In genomic region chr11:35951058-35951726, GRCm38 (mm10) we compare ENCODE assay signal across 15 mouse cellular contexts. TPM values are rescaled to one million over a fixed set of nuclear protein-coding genes. Genes with fewer than 3 reads are reported as not detected.
DNase-seq lines count a peak whose midpoint lies in the region; ATAC-seq and TF ChIP-seq lines count a peak whose summit lies in the region.
"Had no signal": no experiment of that assay in that cellular context is flagged by ENCODE, and none has a peak within 500 bp of the region (broad histone marks: within the 10 kb centered on the region; RNA-seq: fewer than 3 reads in every experiment).

No protein-coding gene starts in this region.

- no peak overlapping the region for H3K4me2 ChIP-seq in forebrain, embryonic 12.5 days
- H3K4me2 ChIP-seq in forebrain, postnatal 0 days (ENCODE audit: low read depth), result no peak overlapping the region
- H3K4me2 ChIP-seq in lung, embryonic 15.5 days, result no peak overlapping the region
- H3K4me2 ChIP-seq: forebrain, embryonic 15.5 days; heart, embryonic 13.5 days had no signal

- H3K9me3 ChIP-seq in forebrain, embryonic 12.5 days, result no peaks in the 10 kb centered on the region
- H3K9me3 ChIP-seq in forebrain, postnatal 0 days (ENCODE audit: low read length), result no peaks in the 10 kb centered on the region
- no peaks in the 10 kb centered on the region for H3K9me3 ChIP-seq in lung, embryonic 15.5 days
- H3K9me3 ChIP-seq: forebrain, embryonic 15.5 days; heart, embryonic 13.5 days had no signal

- no peak overlapping the region; the same call in 1 of the 2 replicates for H3K9ac ChIP-seq in forebrain, embryonic 12.5 days
- no peak overlapping the region for H3K9ac ChIP-seq in forebrain, postnatal 0 days
- no peak overlapping the region for H3K9ac ChIP-seq in lung, embryonic 15.5 days
- H3K9ac ChIP-seq: forebrain, embryonic 15.5 days; heart, embryonic 13.5 days had no signal

- TF ChIP-seq CTCF in forebrain, postnatal 0 days (IDR thresholded peaks at IDR 0.05; ENCODE audit: low read depth), result no peak
- TF ChIP-seq CTCF in small intestine, adult 2 months (IDR thresholded peaks at IDR 0.05; ENCODE audit: extremely low read depth, insufficient read length, insufficient replicate concordance, low read depth, low read length), result no peak

- ATAC-seq in forebrain, embryonic 12.5 days (ENCODE audit: low FRiP score), result no peak
- ATAC-seq in forebrain, postnatal 0 days, result no peak
- no peak for ATAC-seq in lung, embryonic 15.5 days (ENCODE audit: borderline replicate concordance, extremely low read depth, low FRiP score, low TSS enrichment)
- ATAC-seq: forebrain, embryonic 15.5 days had no signal

- 82% methylated on average over 15 of the region's 15 CpGs for WGBS in forebrain, embryonic 12.5 days
- WGBS in forebrain, postnatal 0 days, result 84% methylated on average over 15 of the region's 15 CpGs
- WGBS in lung, embryonic 15.5 days, result 51% methylated on average over 15 of the region's 15 CpGs
- 26% methylated on average over 15 of the region's 15 CpGs for WGBS in small intestine, adult 2 months

- H3K4me3 ChIP-seq in forebrain, embryonic 12.5 days (replicated peaks), result no peak overlapping the region
- no peak overlapping the region for H3K4me3 ChIP-seq in forebrain, postnatal 0 days (ENCODE audit: low read depth, low read length)
- no peak overlapping the region for H3K4me3 ChIP-seq in lung, embryonic 15.5 days
- H3K4me3 ChIP-seq in small intestine, adult 2 months (ENCODE audit: low read depth, low read length), result no peak overlapping the region
- H3K4me3 ChIP-seq: forebrain, embryonic 15.5 days; heart, embryonic 13.5 days had no signal

- TF ChIP-seq POLR2A in small intestine, adult 2 months (IDR thresholded peaks at IDR 0.05; ENCODE audit: low read depth, low read length), result no peak

- no peak for DNase-seq in forebrain, postnatal 0 days
- no peak for DNase-seq in lung, postnatal 10 days
- peak; percentile 39 to 51 for DNase-seq in kidney, postnatal 36 days
- DNase-seq in gastrocnemius, postnatal 4 days (ENCODE audit: low spot score in 2 of 2), result no peak
- DNase-seq in frontal cortex, postnatal 10 days (ENCODE audit: low spot score in 2 of 2), result no peak
- DNase-seq: cerebellum, adult 11 months; gastrocnemius, postnatal 14 days; midbrain, embryonic 14.5 days; right cerebral cortex, postnatal 4 days had no signal

- H3K27me3 ChIP-seq in forebrain, embryonic 12.5 days, result no peaks in the 10 kb centered on the region
- H3K27me3 ChIP-seq in forebrain, postnatal 0 days (ENCODE audit: insufficient read depth, low read length), result no peaks in the 10 kb centered on the region
- no peaks in the 10 kb centered on the region for H3K27me3 ChIP-seq in lung, embryonic 15.5 days
- no peaks in the 10 kb centered on the region for H3K27me3 ChIP-seq in small intestine, adult 2 months (ENCODE audit: control insufficient read depth, insufficient read depth, low read length)
- H3K27me3 ChIP-seq: forebrain, embryonic 15.5 days; heart, embryonic 13.5 days had no signal

- H3K4me1 ChIP-seq in forebrain, embryonic 12.5 days, result peaks cover 20% of the 10 kb centered on the region
- no peaks in the 10 kb centered on the region for H3K4me1 ChIP-seq in forebrain, postnatal 0 days (ENCODE audit: insufficient read depth)
- H3K4me1 ChIP-seq in lung, embryonic 15.5 days, result peaks cover 41% of the 10 kb centered on the region
- H3K4me1 ChIP-seq in small intestine, adult 2 months (ENCODE audit: control insufficient read depth, insufficient read depth, insufficient read length, low read length), result peaks cover 19% of the 10 kb centered on the region; the same call in 1 of the 2 replicates

- H3K27ac ChIP-seq in forebrain, embryonic 12.5 days, result 0 out of 2 replicates have a peak overlapping the region, but pooled peaks have one; percentile 19
- H3K27ac ChIP-seq in forebrain, postnatal 0 days (ENCODE audit: low read depth, low read length), result no peak overlapping the region
- H3K27ac ChIP-seq in lung, embryonic 15.5 days, result peak overlapping the region; percentile 79
- peak overlapping the region; percentile 46 for H3K27ac ChIP-seq in small intestine, adult 2 months (ENCODE audit: insufficient read depth, low read depth, low read length)
- H3K27ac ChIP-seq: forebrain, embryonic 15.5 days; heart, embryonic 13.5 days had no signal

- H3K36me3 ChIP-seq in forebrain, embryonic 12.5 days (replicated peaks), result no peaks in the 10 kb centered on the region
- H3K36me3 ChIP-seq in forebrain, postnatal 0 days (ENCODE audit: insufficient read depth), result no peaks in the 10 kb centered on the region
- H3K36me3 ChIP-seq in lung, embryonic 15.5 days, result no peaks in the 10 kb centered on the region
- no peaks in the 10 kb centered on the region for H3K36me3 ChIP-seq in small intestine, adult 2 months (ENCODE audit: control insufficient read depth, insufficient read depth, low read length)
- H3K36me3 ChIP-seq: forebrain, embryonic 15.5 days; heart, embryonic 13.5 days had no signal

RNA-seq across cellular contexts. Expression of gene Wwc1, which starts 29.1 kb away (rescaled TPM):
- polyA plus RNA-seq in forebrain, embryonic 12.5 days (2016; fragmentation: Nextera tagmentation; extraction: Ambion mirVana), result 6.7 and 10.3 TPM in 2 replicates
- 21.1 and 21.2 TPM in 2 replicates for total RNA-seq in forebrain, postnatal 0 days (2014; rRNA removed)
- 13.2 and 13.8 TPM in 2 replicates for polyA plus RNA-seq in forebrain, postnatal 0 days (2015; fragmentation: Nextera tagmentation; extraction: Ambion mirVana)
- 16.2 and 16.7 TPM in 2 replicates for polyA plus RNA-seq in lung, embryonic 15.5 days (2015; fragmentation: Nextera tagmentation; extraction: Ambion mirVana)
- polyA plus RNA-seq in small intestine, adult 2 months (2012; rRNA removed), result 18.0 and 55.9 TPM in 2 replicates
- total RNA-seq in gastrocnemius, postnatal 4 days (2021), result 1 to 10 TPM; 1.3 to 2.3 TPM
- total RNA-seq: common myeloid progenitor, adult 5-6 weeks had no signal

Comparison
In these comparisons a context has a peak if more than half of its experiments do, and no peak if none do; other contexts are left out.
1. DNase-seq: peak in kidney, postnatal 36 days (2 of 2); none in forebrain, postnatal 0 days (single experiment), lung, postnatal 10 days (single experiment), gastrocnemius, postnatal 4 days (0 of 2) and frontal cortex, postnatal 10 days (0 of 2).